Mouse (Mus musculus): ENCODE data around the gene Usp27x. TPM values are rescaled to one million over a fixed set of nuclear protein-coding genes. Genes with fewer than 3 reads are reported as not detected.

Gene Usp27x
- 0.11 and 0.40 TPM in 2 replicates for polyA plus RNA-seq (2012; rRNA removed; ENCODE audit: low replicate concordance)

GRCm38 (mm10) chrX:7375716-7376480, at the start of gene Usp27x:
Gene Usp27x (minus strand): TSS chrX:7375830.

Other genes starting within 250 kb of the Usp27x start
- 2.1 and 2.2 TPM in 2 replicates for gene Clcn5, start 56.5 kb downstream of the Usp27x start, polyA plus RNA-seq (2012; rRNA removed; ENCODE audit: low replicate concordance)
- 0.51 and 0.96 TPM in 2 replicates for gene Foxp3, start 197.8 kb upstream of the Usp27x start, polyA plus RNA-seq (2012; rRNA removed; ENCODE audit: low replicate concordance)
- gene Ppp1r3f, start 198.5 kb upstream of the Usp27x start, polyA plus RNA-seq (2012; rRNA removed; ENCODE audit: low replicate concordance): 1.2 and 2.3 TPM in 2 replicates
- gene Ccdc22, start 229.7 kb upstream of the Usp27x start, polyA plus RNA-seq (2012; rRNA removed; ENCODE audit: low replicate concordance): 10.7 and 13.1 TPM in 2 replicates
- gene Cacna1f, start 231.3 kb upstream of the Usp27x start, polyA plus RNA-seq (2012; rRNA removed; ENCODE audit: low replicate concordance): 0.02 TPM in 1 of 2 replicates, not detected in the other

Data from duodenum, adult 2 months (tissue).